Mouse (Mus musculus) myocyte (in vitro differentiated cells): Measurements from ENCODE around the gene Dnah5.

Experiments
- E2F4 ChIP-seq: IDR thresholded peaks from one replicate; pipeline ENCODE4 v1.6.1; 2011; ENCODE audit warnings: mild to moderate bottlenecking, control low read depth, moderate library complexity; ENCODE audit not compliant: insufficient read depth
- MYOG ChIP-seq, 3 experiments: IDR thresholded peaks; one replicate each; pipeline ENCODE4 v1.6.1; 2011; ENCODE audit warnings: control low read depth in 2 of 3, low read depth in 2 of 3, mild to moderate bottlenecking in 2 of 3; ENCODE audit not compliant: insufficient read length in 2 of 3, control insufficient read depth in 1 of 3, insufficient read depth in 1 of 3
- POLR2A ChIP-seq: IDR thresholded peaks from one replicate; pipeline ENCODE4 v1.6.1; 2011; ENCODE audit warnings: low read depth, mild to moderate bottlenecking, control low read depth, moderate library complexity; ENCODE audit not compliant: insufficient read length
- POLR2AphosphoS2 ChIP-seq: IDR thresholded peaks from one replicate; pipeline ENCODE4 v1.6.1; 2011; ENCODE audit warnings: low read depth, control low read depth; ENCODE audit not compliant: insufficient read length

GRCm38 (mm10) chr15:28166090-28166489 is 37.5 kb upstream of the Dnah5 start:
- no peak for TF ChIP-seq MYOG (IDR thresholded peaks at IDR 0.05; ENCODE audit: control insufficient read depth in 1 of 3, insufficient read depth in 1 of 3, insufficient read length in 2 of 3, low read depth in 2 of 3)
- no peak for TF ChIP-seq POLR2AphosphoS2
- no peak for TF ChIP-seq POLR2A
- TF ChIP-seq E2F4 = no peak
